Mouse (Mus musculus): ENCODE data around the gene Alk. TPM values are rescaled to one million over a fixed set of nuclear protein-coding genes. Genes with fewer than 3 reads are reported as not detected.

Gene Alk
- total and polyA plus RNA-seq, 2 experiments, result not detected

DNA sequence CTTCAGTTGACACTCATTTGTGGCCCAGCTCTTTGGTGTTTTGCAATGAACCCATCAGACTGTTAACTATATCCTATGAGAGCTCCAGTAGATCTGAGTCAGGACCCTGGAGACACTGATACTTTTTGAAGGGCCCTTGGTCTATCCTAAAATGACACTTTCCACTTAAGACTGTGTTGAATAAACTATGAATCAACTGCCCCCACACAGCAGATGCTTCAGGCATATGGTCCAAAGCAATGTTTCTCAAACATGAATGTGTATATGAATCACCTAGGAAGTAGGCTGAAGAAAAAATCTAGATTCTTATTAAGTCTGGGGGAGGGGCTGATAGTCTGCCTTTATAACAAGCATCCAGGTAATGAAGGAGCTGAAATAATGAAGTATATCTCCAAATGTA, 189.8 kb downstream of the Alk start:
- DNase-seq (ENCODE audit: extremely low read depth, low read depth, low spot score), result no peak
- H3K36me3 ChIP-seq (ENCODE audit: control insufficient read depth, insufficient read depth, low read length), result no peaks in the 10 kb centered on the region
- TF ChIP-seq POLR2A (IDR thresholded peaks at IDR 0.05; ENCODE audit: extremely low read depth, insufficient read depth, low read length) (no peak), CTCF (IDR thresholded peaks at IDR 0.05; ENCODE audit: low read depth, low read length) (no peak)
- H3K4me1 ChIP-seq (ENCODE audit: control insufficient read depth, insufficient read depth, low read length), result no peaks in the 10 kb centered on the region
- H3K27me3 ChIP-seq (ENCODE audit: control insufficient read depth, insufficient read depth, low read length), result no peaks in the 10 kb centered on the region
- no peak overlapping the region for H3K9ac ChIP-seq (ENCODE audit: low read depth, low read length)
- no peak overlapping the region for H3K27ac ChIP-seq (replicated peaks; ENCODE audit: insufficient read depth, low read depth, low read length)
- H3K4me3 ChIP-seq (ENCODE audit: insufficient read depth, low read depth, low read length), result no peak overlapping the region
- no peaks in the 10 kb centered on the region for H3K79me2 ChIP-seq (ENCODE audit: control insufficient read depth, insufficient read depth, low read length)

DNA sequence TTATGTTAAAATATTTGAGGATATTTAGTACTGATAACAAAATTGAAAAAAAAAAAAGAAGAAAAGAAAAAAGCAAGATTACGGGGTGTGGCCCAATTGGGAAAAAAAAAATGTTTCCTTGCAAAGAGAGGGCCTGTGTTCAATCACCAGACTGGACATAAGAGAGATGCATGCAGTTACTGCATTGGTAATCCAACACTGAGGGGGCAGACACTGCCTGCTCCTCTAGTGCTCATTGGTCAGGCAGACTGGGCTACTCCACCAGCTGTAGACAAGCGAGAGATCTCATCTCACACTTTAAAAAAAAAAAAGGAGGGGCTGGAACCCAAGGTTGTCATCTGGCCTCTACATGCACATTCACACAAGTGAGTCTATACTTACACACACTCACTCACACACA, 199.6 kb downstream of the Alk start:
- Histone ChIP-seq H3K9ac (ENCODE audit: low read depth, low read length) (no peak overlapping the region), H3K27me3 (ENCODE audit: control insufficient read depth, insufficient read depth, low read length) (no peaks in the 10 kb centered on the region), H3K4me1 (ENCODE audit: control insufficient read depth, insufficient read depth, low read length) (peaks cover 3% of the 10 kb centered on the region), H3K79me2 (ENCODE audit: control insufficient read depth, insufficient read depth, low read length) (no peaks in the 10 kb centered on the region), H3K27ac (replicated peaks; ENCODE audit: insufficient read depth, low read depth, low read length) (no peak overlapping the region), H3K36me3 (ENCODE audit: control insufficient read depth, insufficient read depth, low read length) (no peaks in the 10 kb centered on the region), H3K4me3 (ENCODE audit: insufficient read depth, low read depth, low read length) (no peak overlapping the region)
- DNase-seq (ENCODE audit: extremely low read depth, low read depth, low spot score), result no peak
- WGBS, result 87% methylated on average over 2 of the region's 2 CpGs
- TF ChIP-seq POLR2A (IDR thresholded peaks at IDR 0.05; ENCODE audit: extremely low read depth, insufficient read depth, low read length) (no peak), CTCF (IDR thresholded peaks at IDR 0.05; ENCODE audit: low read depth, low read length) (no peak)

DNA sequence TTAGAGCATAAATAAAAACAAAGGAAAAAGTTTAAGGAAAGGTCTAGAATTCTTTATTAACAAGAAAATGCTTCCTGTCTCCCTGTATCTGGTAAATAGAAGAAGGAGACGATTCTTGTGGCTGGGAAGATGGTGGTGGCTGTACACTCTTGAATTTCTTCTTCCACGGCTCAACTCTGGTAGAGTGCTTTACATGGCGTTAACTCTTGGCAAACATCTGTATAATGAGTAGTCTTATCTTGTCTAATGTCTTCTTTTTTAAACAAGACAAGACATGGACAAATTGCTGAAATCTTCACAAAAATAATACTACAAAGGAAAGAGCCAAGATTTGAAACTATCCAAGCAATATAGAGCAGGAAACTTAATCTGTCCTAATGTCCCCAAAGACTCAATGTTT, 202.6 kb downstream of the Alk start:
- DNase-seq (ENCODE audit: extremely low read depth, low read depth, low spot score), result no peak
- TF ChIP-seq CTCF (IDR thresholded peaks at IDR 0.05; ENCODE audit: low read depth, low read length), result no peak
- TF ChIP-seq POLR2A (IDR thresholded peaks at IDR 0.05; ENCODE audit: extremely low read depth, insufficient read depth, low read length), result no peak
- H3K36me3 ChIP-seq (ENCODE audit: control insufficient read depth, insufficient read depth, low read length), result no peaks in the 10 kb centered on the region
- H3K27ac ChIP-seq (replicated peaks; ENCODE audit: insufficient read depth, low read depth, low read length), result no peak overlapping the region
- H3K4me3 ChIP-seq (ENCODE audit: insufficient read depth, low read depth, low read length), result no peak overlapping the region
- H3K9ac ChIP-seq (ENCODE audit: low read depth, low read length), result no peak overlapping the region
- H3K27me3 ChIP-seq (ENCODE audit: control insufficient read depth, insufficient read depth, low read length), result no peaks in the 10 kb centered on the region
- peaks cover 4% of the 10 kb centered on the region for H3K4me1 ChIP-seq (ENCODE audit: control insufficient read depth, insufficient read depth, low read length)
- H3K79me2 ChIP-seq (ENCODE audit: control insufficient read depth, insufficient read depth, low read length), result no peaks in the 10 kb centered on the region
- 87% methylated on average over 3 of the region's 3 CpGs for WGBS

DNA sequence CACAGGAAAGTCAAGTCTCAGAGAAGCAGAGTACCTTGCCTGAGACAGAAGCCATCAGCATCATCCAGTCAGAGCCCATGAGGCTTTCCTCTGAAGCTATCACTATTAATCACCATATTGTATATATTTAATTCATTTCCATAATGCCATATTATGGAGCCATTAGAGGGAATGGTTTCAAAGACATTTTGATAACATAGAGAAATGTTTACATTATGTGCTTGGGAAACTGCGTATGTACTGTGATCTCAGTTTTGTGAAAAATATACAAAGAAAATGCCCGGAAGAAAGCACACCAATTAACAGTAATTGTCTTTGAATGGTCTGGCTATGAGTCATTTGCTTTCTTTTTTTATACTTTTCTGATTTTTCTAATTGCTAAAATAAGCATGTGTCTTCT, 203.1 kb downstream of the Alk start:
- H3K4me1 ChIP-seq (ENCODE audit: control insufficient read depth, insufficient read depth, low read length), result peaks cover 4% of the 10 kb centered on the region
- no peaks in the 10 kb centered on the region for H3K27me3 ChIP-seq (ENCODE audit: control insufficient read depth, insufficient read depth, low read length)
- 88% methylated on average over 2 of the region's 2 CpGs for WGBS
- TF ChIP-seq CTCF (IDR thresholded peaks at IDR 0.05; ENCODE audit: low read depth, low read length) (no peak), POLR2A (IDR thresholded peaks at IDR 0.05; ENCODE audit: extremely low read depth, insufficient read depth, low read length) (no peak)
- no peak overlapping the region for H3K4me3 ChIP-seq (ENCODE audit: insufficient read depth, low read depth, low read length)
- H3K9ac ChIP-seq (ENCODE audit: low read depth, low read length), result no peak overlapping the region
- H3K27ac ChIP-seq (replicated peaks; ENCODE audit: insufficient read depth, low read depth, low read length), result no peak overlapping the region
- no peak for DNase-seq (ENCODE audit: extremely low read depth, low read depth, low spot score)
- H3K36me3 ChIP-seq (ENCODE audit: control insufficient read depth, insufficient read depth, low read length), result no peaks in the 10 kb centered on the region
- H3K79me2 ChIP-seq (ENCODE audit: control insufficient read depth, insufficient read depth, low read length), result no peaks in the 10 kb centered on the region

DNA sequence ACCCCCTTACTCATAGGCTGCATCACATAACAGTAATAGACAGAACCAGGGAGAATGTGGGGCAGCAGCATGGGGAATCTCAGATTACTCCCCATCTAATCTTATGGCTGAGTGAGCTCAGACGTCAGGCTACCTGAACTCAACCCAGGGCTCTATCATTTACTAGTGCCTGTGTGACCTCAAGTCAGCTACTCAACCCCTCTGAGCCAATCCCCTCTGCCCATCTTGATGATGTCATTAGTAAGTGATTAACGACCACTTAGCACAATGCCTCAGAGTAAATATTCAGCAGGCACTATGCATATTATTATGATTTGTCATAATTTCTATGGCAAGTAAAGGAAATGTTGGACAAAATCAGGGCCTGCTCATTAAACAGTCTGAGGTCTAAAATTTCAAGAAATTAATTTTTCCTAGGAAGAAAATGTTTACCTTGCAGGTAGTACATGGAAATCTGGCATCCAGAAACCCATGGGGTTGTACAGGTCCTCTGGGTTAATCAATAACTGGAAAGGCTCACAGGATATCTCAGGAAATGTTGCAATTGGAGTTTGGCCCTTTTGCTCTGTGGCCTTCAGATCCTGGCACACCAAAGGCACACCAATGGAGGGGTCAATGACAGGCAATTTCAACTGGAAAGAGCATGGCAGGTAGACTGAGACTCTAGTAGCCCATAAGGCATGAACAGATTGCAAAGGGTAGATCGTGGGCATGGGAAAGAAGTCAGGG, 204.9 kb downstream of the Alk start:
- Histone ChIP-seq H3K4me1 (ENCODE audit: control insufficient read depth, insufficient read depth, low read length) (peaks cover 4% of the 10 kb centered on the region), H3K27me3 (ENCODE audit: control insufficient read depth, insufficient read depth, low read length) (no peaks in the 10 kb centered on the region), H3K36me3 (ENCODE audit: control insufficient read depth, insufficient read depth, low read length) (no peaks in the 10 kb centered on the region), H3K79me2 (ENCODE audit: control insufficient read depth, insufficient read depth, low read length) (no peaks in the 10 kb centered on the region), H3K27ac (replicated peaks; ENCODE audit: insufficient read depth, low read depth, low read length) (no peak overlapping the region), H3K9ac (ENCODE audit: low read depth, low read length) (no peak overlapping the region), H3K4me3 (ENCODE audit: insufficient read depth, low read depth, low read length) (no peak overlapping the region)
- 22% methylated on average over 3 of the region's 3 CpGs for WGBS
- DNase-seq (ENCODE audit: extremely low read depth, low read depth, low spot score), result peak; percentile 99
- TF ChIP-seq CTCF (IDR thresholded peaks at IDR 0.05; ENCODE audit: low read depth, low read length) (no peak), POLR2A (IDR thresholded peaks at IDR 0.05; ENCODE audit: extremely low read depth, insufficient read depth, low read length) (no peak)

DNA sequence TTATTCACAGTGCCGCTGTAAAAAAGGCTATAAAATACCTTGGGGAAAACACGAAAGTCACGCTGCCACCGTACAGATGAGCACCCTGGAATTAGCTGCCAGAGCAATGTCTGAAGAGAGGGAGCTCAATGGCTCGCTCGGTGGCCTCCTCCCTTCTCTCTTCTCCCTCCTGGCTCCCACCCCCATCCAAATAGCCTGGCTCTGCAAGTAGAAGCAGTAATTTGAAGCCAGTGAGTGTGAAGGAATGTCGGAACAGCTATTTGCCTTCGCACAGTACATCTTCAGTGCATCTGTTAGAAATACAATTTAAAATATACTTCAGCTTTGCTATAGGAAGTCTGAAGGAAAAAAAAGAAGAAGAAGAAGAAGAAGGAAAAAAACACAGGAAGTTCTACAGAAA, 208.5 kb downstream of the Alk start:
- Histone ChIP-seq H3K9ac (ENCODE audit: low read depth, low read length) (no peak overlapping the region), H3K4me3 (ENCODE audit: insufficient read depth, low read depth, low read length) (no peak overlapping the region), H3K36me3 (ENCODE audit: control insufficient read depth, insufficient read depth, low read length) (no peaks in the 10 kb centered on the region), H3K27me3 (ENCODE audit: control insufficient read depth, insufficient read depth, low read length) (no peaks in the 10 kb centered on the region), H3K27ac (replicated peaks; ENCODE audit: insufficient read depth, low read depth, low read length) (no peak overlapping the region), H3K79me2 (ENCODE audit: control insufficient read depth, insufficient read depth, low read length) (no peaks in the 10 kb centered on the region), H3K4me1 (ENCODE audit: control insufficient read depth, insufficient read depth, low read length) (peaks cover 4% of the 10 kb centered on the region)
- TF ChIP-seq POLR2A (IDR thresholded peaks at IDR 0.05; ENCODE audit: extremely low read depth, insufficient read depth, low read length) (no peak), CTCF (IDR thresholded peaks at IDR 0.05; ENCODE audit: low read depth, low read length) (no peak)
- no peak for DNase-seq (ENCODE audit: extremely low read depth, low read depth, low spot score)
- 84% methylated on average over 8 of the region's 8 CpGs for WGBS
